Mouse (Mus musculus) limb, embryonic 14.5 days (tissue): Measurements from ENCODE around the gene Dapk3. TPM values are rescaled to one million over a fixed set of nuclear protein-coding genes. Genes with fewer than 3 reads are reported as not detected.

Source experiments
- ATAC-seq: fragments of 200-750 bp; cut with Nextera tagmentation; 2 replicates; pipeline ENCODE4 v1.8.0; 2017; ENCODE audit warnings: low read depth, moderate number of reproducible peaks, moderate TSS enrichment; ENCODE audit not compliant: low FRiP score
- DNase-seq: peaks from one replicate; pipeline ENCODE4 v3.0.0-alpha.2; 2015; ENCODE audit warnings: low spot score
- H3K27ac ChIP-seq: fragments of 300-500 bp; sonication (generic); replicated peaks from 2 replicates; pipeline ENCODE4 v1.5.1; 2014; ENCODE audit warnings: low read depth, mild to moderate bottlenecking, low read length, moderate library complexity, mixed read lengths
- H3K27me3 ChIP-seq: fragments of 300-500 bp; sonication (generic); 2 replicates; pipeline ENCODE4 v1.6.1; 2014; ENCODE audit warnings: low read length, mixed read lengths; ENCODE audit not compliant: control insufficient read depth, insufficient read depth
- H3K36me3 ChIP-seq: fragments of 300-500 bp; sonication (generic); 2 replicates; pipeline ENCODE4 v1.6.1; 2014; ENCODE audit warnings: mild to moderate bottlenecking, low read length, moderate library complexity, mixed read lengths; ENCODE audit not compliant: control insufficient read depth, insufficient read depth
- H3K4me1 ChIP-seq: fragments of 300-500 bp; sonication (generic); 2 replicates; pipeline ENCODE4 v1.6.1; 2014; ENCODE audit warnings: antibody characterized with exemption, low read length, mixed read lengths; ENCODE audit not compliant: control insufficient read depth, insufficient read depth
- H3K4me2 ChIP-seq: fragments of 300-500 bp; sonication (generic); replicated peaks from 2 replicates; pipeline ENCODE4 v1.6.1; 2014; ENCODE audit warnings: low read depth, mild to moderate bottlenecking, low read length, moderate library complexity; ENCODE audit not compliant: severe bottlenecking
- H3K4me3 ChIP-seq: fragments of 300-500 bp; sonication (generic); replicated peaks from 2 replicates; pipeline ENCODE4 v1.5.1; 2014; ENCODE audit warnings: low read length
- H3K9ac ChIP-seq: fragments of 300-500 bp; sonication (generic); 2 replicates; pipeline ENCODE4 v1.6.1; 2014; ENCODE audit warnings: mild to moderate bottlenecking, low read depth, low read length, moderate library complexity; ENCODE audit not compliant: severe bottlenecking
- H3K9me3 ChIP-seq: fragments of 300-500 bp; sonication (generic); 2 replicates; pipeline ENCODE4 v1.6.1; 2016; ENCODE audit warnings: low read length; ENCODE audit not compliant: control insufficient read depth
- POLR2A ChIP-seq: fragments of 200-500 bp; IDR thresholded peaks from 2 replicates; pipeline ENCODE4 v1.8.0; 2012; ENCODE audit warnings: inconsistent platforms, mild to moderate bottlenecking, moderate library complexity, borderline replicate concordance; ENCODE audit not compliant: insufficient read depth, insufficient read length; ENCODE audit errors: extremely low read depth
- WGBS: fragments of 180-500 bp; shearing (Covaris S2); extraction: QIAGEN DNeasy Blood & Tissue Kit; methylation state at CpG from one replicate; pipeline ENCODE4 v1.1.7; 2014; 5-methylcytosine and 5-hydroxymethylcytosine counted together
- polyA plus RNA-seq, 2 experiments: library from polyadenylated mRNA; depleted of rRNA in 1 of 2; stranded (reverse) in 1 of 2; unstranded in 1 of 2; fragments of >200 nt; fragmentation: Nextera tagmentation in 1 of 2; extraction: Ambion mirVana in 1 of 2; gene quantifications; 2 replicates each; pipeline versions ENCODE4 v1.2.1 to v1.2.3; 2012 to 2014

The Dapk3 gene
- polyA plus RNA-seq, 2 experiments, result 57.7 to 73.0 TPM

DNA sequence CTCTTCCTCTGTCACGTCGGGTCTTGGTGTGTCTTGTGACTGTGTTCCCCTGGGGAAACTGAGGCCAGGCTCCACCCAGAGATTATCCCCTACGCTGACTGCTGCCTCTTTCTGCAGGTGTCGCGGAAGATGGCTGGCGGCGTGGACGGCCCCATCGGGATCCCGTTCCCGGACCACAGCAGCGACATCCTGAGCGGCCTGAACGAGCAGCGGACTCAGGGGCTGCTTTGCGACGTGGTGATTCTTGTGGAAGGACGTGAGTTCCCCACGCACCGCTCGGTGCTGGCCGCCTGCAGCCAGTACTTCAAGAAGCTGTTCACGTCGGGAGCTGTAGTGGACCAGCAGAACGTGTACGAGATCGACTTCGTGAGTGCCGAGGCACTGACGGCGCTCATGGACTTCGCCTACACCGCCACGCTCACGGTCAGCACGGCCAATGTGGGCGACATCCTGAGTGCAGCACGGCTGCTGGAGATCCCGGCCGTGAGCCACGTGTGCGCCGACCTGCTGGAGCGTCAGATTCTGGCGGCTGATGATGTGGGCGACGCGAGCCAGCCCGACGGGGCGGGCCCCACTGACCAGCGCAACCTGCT lies 38.9 kb upstream of the Dapk3 start:
- Histone ChIP-seq H3K4me2 (no peak overlapping the region), H3K4me3 (no peak overlapping the region), H3K9ac (no peak overlapping the region), H3K4me1 (peaks cover 27% of the 10 kb centered on the region), H3K27me3 (no peaks in the 10 kb centered on the region), H3K36me3 (peaks cover 58% of the 10 kb centered on the region), H3K27ac (no peak overlapping the region), H3K9me3 (no peaks in the 10 kb centered on the region)
- DNase-seq, result no peak
- TF ChIP-seq POLR2A, result no peak
- ATAC-seq, result no peak
- WGBS, result 94% methylated on average over 52 of the region's 52 CpGs

DNA sequence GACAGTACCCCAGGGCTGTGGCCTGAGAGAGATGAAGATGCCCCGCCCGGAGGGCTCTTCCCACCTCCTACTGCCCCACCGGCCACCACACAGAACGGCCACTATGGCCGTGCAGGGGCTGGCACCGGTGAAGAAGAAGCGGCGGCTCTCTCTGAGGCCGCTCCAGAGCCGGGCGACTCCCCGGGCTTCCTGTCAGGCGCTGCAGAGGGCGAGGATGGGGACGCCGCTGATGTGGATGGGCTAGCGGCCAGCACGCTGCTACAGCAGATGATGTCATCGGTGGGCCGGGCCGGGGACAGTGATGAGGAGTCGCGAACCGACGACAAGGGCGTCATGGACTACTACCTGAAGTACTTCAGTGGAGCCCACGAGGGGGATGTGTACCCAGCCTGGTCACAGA lies 38.1 kb upstream of the Dapk3 start:
- Histone ChIP-seq H3K27me3 (no peaks in the 10 kb centered on the region), H3K4me3 (no peak overlapping the region), H3K36me3 (peaks cover 65% of the 10 kb centered on the region), H3K4me1 (peaks cover 22% of the 10 kb centered on the region), H3K9ac (no peak overlapping the region), H3K9me3 (no peaks in the 10 kb centered on the region), H3K4me2 (no peak overlapping the region), H3K27ac (no peak overlapping the region)
- TF ChIP-seq POLR2A, result no peak
- ATAC-seq (no peak), DNase-seq (no peak)
- WGBS, result 95% methylated on average over 20 of the region's 27 CpGs

DNA sequence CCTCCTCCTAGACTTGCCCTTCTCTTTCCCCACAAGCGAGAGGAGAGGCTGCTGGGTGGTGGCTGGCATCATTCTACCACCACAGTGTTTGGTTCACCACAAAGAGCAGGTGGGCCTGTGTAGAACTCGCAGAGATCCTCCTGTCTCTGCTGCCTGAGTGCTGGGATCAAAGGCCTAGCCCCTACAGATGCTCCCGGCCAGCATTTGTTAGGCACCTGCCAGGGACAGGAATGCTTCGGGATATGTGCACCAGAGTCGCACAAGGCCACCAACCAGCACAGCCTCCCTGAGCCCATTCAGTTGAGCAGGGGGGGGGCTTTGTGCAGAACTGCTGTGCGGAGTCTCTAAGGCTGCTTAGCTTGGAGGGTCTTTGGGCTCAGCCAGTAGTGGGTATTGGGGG lies 37.5 kb upstream of the Dapk3 start:
- Histone ChIP-seq H3K9ac (no peak overlapping the region), H3K36me3 (peaks cover 70% of the 10 kb centered on the region), H3K27ac (no peak overlapping the region), H3K4me1 (peaks cover 16% of the 10 kb centered on the region), H3K4me2 (no peak overlapping the region), H3K27me3 (no peaks in the 10 kb centered on the region), H3K9me3 (no peaks in the 10 kb centered on the region), H3K4me3 (no peak overlapping the region)
- DNase-seq, result no peak
- WGBS, result 95% methylated on average over 5 of the region's 6 CpGs
- ATAC-seq, result no peak
- TF ChIP-seq POLR2A, result no peak

DNA sequence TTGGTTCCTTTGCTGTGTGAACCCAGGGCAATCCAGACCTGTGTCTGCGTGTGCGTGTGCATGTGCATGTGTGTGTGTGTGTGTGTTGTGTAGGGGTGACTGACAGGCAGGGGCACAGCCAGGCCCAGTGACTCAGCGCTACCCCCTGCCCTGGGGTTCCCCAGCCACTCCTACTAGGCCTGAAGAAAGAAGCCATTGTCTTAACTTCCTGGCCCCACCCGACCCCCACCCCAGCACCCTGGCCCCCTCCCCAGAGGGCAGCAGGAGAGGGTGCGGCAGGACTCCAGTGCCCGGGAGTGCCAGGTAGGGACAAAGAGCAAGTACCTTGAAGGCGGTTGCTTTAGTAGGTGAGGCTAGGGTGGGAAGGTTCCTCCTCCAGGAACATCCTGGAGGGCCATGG lies 37.0 kb upstream of the Dapk3 start:
- no peak for ATAC-seq
- Histone ChIP-seq H3K27ac (no peak overlapping the region), H3K9me3 (no peaks in the 10 kb centered on the region), H3K4me1 (peaks cover 11% of the 10 kb centered on the region), H3K27me3 (no peaks in the 10 kb centered on the region), H3K9ac (no peak overlapping the region), H3K4me2 (no peak overlapping the region), H3K4me3 (no peak overlapping the region), H3K36me3 (peaks cover 70% of the 10 kb centered on the region)
- 85% methylated on average over 7 of the region's 7 CpGs for WGBS
- no peak for DNase-seq
- no peak for TF ChIP-seq POLR2A

GRCm38 (mm10) chr10:81146296-81146695 lies 36.5 kb upstream of the Dapk3 start:
- Histone ChIP-seq H3K9me3 (no peaks in the 10 kb centered on the region), H3K27me3 (no peaks in the 10 kb centered on the region), H3K4me1 (0 out of 2 replicates have a peak, but pooled peaks cover 6% of the 10 kb centered on the region), H3K4me3 (no peak overlapping the region), H3K9ac (no peak overlapping the region), H3K27ac (no peak overlapping the region), H3K4me2 (no peak overlapping the region), H3K36me3 (peaks cover 70% of the 10 kb centered on the region)
- DNase-seq, result no peak
- TF ChIP-seq POLR2A, result no peak
- WGBS, result 70% methylated on average over 4 of the region's 4 CpGs
- ATAC-seq, result no peak

DNA sequence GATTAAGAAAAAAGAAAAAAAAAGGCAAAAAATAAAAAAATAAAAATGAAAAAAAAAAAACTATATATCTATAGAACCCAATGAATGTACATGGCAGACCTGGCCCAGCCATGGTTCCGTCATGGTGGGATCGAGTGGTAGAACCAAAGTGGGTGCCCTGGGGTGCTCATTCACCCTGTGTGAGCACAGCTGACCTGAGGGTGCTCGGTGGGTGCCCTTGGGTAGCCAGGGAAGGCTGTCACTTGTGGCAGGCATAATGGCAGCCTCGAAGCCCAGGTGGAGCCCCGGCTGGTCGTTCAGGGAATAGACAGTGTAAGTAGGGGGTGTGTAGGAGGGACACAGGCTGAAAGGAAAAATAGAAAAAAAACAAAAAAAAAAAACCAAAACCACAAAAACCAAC lies 31.5 kb upstream of the Dapk3 start:
- peaks cover 80% of the 10 kb centered on the region for H3K36me3 ChIP-seq
- no peak for TF ChIP-seq POLR2A
- no peak overlapping the region for H3K27ac ChIP-seq
- H3K9me3 ChIP-seq, result no peaks in the 10 kb centered on the region
- H3K4me1 ChIP-seq, result no peaks in the 10 kb centered on the region
- WGBS, result 71% methylated on average over 6 of the region's 6 CpGs
- no peak overlapping the region for H3K4me2 ChIP-seq
- DNase-seq (no peak), ATAC-seq (no peak)
- H3K9ac ChIP-seq, result no peak overlapping the region
- no peaks in the 10 kb centered on the region for H3K27me3 ChIP-seq
- no peak overlapping the region for H3K4me3 ChIP-seq
